Mouse (Mus musculus) hindbrain, embryonic 11.5 days (tissue): ENCODE data around the gene Smg8. TPM values are rescaled to one million over a fixed set of nuclear protein-coding genes. Genes with fewer than 3 reads are reported as not detected.

Experiments used
- ATAC-seq: fragments of 200-750 bp; cut with Nextera tagmentation; 2 replicates; pipeline ENCODE4 v1.8.0; 2017; ENCODE audit warnings: mild to moderate bottlenecking, moderate TSS enrichment, moderate library complexity; ENCODE audit not compliant: low FRiP score
- DNase-seq: peaks from one replicate; pipeline ENCODE4 v3.0.0-alpha.2; 2015; ENCODE audit warnings: low spot score
- H3K27ac ChIP-seq: fragments of 300-500 bp; sonication (generic); 2 replicates; pipeline ENCODE4 v1.5.1; 2014; ENCODE audit warnings: mild to moderate bottlenecking, low read depth, low read length
- H3K27me3 ChIP-seq: fragments of 300-500 bp; sonication (generic); 2 replicates; pipeline ENCODE4 v1.6.1; 2014; ENCODE audit warnings: mild to moderate bottlenecking, low read length, moderate library complexity, mixed read lengths; ENCODE audit not compliant: control insufficient read depth, insufficient read depth
- H3K36me3 ChIP-seq: fragments of 300-500 bp; sonication (generic); 2 replicates; pipeline ENCODE4 v1.6.1; 2014; ENCODE audit warnings: mild to moderate bottlenecking, low read length, moderate library complexity, mixed read lengths; ENCODE audit not compliant: control insufficient read depth, insufficient read depth
- H3K4me1 ChIP-seq: fragments of 300-500 bp; sonication (generic); replicated peaks from 2 replicates; pipeline ENCODE4 v1.6.1; 2014; ENCODE audit warnings: low read length, mixed read lengths; ENCODE audit not compliant: control insufficient read depth, insufficient read depth
- H3K4me2 ChIP-seq: fragments of 300-500 bp; sonication (generic); replicated peaks from 2 replicates; pipeline ENCODE4 v1.6.1; 2014; ENCODE audit warnings: mild to moderate bottlenecking, low read depth, low read length
- H3K4me3 ChIP-seq: fragments of 300-500 bp; sonication (generic); 2 replicates; pipeline ENCODE4 v1.5.1; 2014; ENCODE audit warnings: low read depth, low read length
- H3K9ac ChIP-seq: fragments of 300-500 bp; sonication (generic); 2 replicates; pipeline ENCODE4 v1.6.1; 2014; ENCODE audit warnings: low read depth, low read length
- H3K9me3 ChIP-seq: fragments of 300-500 bp; sonication (generic); 2 replicates; pipeline ENCODE4 v1.6.1; 2016; ENCODE audit warnings: low read length; ENCODE audit not compliant: control insufficient read depth
- WGBS: fragments of 180-500 bp; shearing (Covaris S2); extraction: QIAGEN DNeasy Blood & Tissue Kit; methylation state at CpG from one replicate; pipeline ENCODE4 v1.1.7; 2014; 5-methylcytosine and 5-hydroxymethylcytosine counted together
- polyA plus RNA-seq: library from polyadenylated mRNA; unstranded; fragments of >200 nt; fragmentation: Nextera tagmentation; extraction: Ambion mirVana; gene quantifications from 2 replicates; pipeline ENCODE4 v1.2.1, GENCODE M21; 2014

Smg8 gene
- polyA plus RNA-seq, 1 experiment from 2014 or later, result 29.8 TPM

DNA sequence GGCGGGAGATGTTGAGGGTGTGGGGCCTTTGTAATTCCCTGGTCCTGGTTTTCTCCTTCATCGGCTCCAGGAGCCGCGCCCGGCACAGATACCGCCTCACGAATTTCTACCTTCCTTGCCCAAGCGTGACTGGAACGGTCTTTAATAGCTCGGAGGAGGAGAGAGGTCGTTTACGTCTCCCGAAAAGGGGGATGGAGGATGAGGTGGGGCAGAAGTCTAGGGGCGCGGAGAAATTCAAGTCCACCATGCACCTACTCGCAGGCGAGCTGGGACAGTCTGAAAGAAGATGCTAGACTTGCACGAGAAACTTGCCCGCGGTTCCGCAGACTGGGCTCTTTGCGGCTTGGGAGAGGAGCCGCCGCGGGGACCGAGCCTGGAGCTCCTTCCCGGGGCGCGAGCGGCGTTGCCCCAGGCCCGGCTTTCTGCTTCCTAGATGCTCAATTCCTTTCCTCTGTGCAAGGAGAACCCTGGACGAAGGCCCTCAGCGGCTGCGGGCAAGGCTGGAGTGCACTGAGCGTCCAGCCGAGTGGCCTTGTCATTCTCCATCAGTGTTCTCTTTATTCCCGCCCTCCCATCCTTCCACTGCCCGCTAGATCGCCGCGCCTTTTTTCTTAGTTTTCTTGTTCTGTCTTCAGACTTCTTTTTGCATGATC is 23.1 kb upstream of the Smg8 start:
- ATAC-seq (peak; percentile 10), DNase-seq (peak; percentile 68)
- H3K27me3 ChIP-seq, result no peaks in the 10 kb centered on the region
- 0% methylated on average over 42 of the region's 42 CpGs for WGBS
- peak overlapping the region; percentile 53 for H3K4me2 ChIP-seq
- peak overlapping the region; percentile 91 for H3K27ac ChIP-seq
- H3K4me3 ChIP-seq, result peak overlapping the region; percentile 72
- H3K36me3 ChIP-seq, result no peaks in the 10 kb centered on the region; the same call in 1 of the 2 replicates
- peak overlapping the region; percentile 90 for H3K9ac ChIP-seq
- no peaks in the 10 kb centered on the region for H3K4me1 ChIP-seq
- H3K9me3 ChIP-seq, result no peaks in the 10 kb centered on the region

GRCm38 (mm10) chr11:87108755-87109518 is 22.4 kb upstream of the Smg8 start, which contains the start of gene Ska2:
Ska2 (plus strand) TSS chr11:87109234.
- peak within 1 kb of the TSS; percentile 72 for H3K4me3 ChIP-seq
- H3K4me2 ChIP-seq, result peak within 1 kb of the TSS; percentile 53
- H3K9ac ChIP-seq, result peak within 1 kb of the TSS; percentile 90
- H3K27ac ChIP-seq, result peak within 1 kb of the TSS; percentile 91
- peaks cover 3% of the 10 kb centered on the region; the same call in 1 of the 2 replicates for H3K36me3 ChIP-seq
- ATAC-seq (peak; percentile 100), DNase-seq (peak; percentile 97)
- H3K27me3 ChIP-seq, result no peaks in the 10 kb centered on the region
- H3K4me1 ChIP-seq, result no peaks in the 10 kb centered on the region
- H3K9me3 ChIP-seq, result no peaks in the 10 kb centered on the region
- WGBS, result under 1% methylated on average over 40 of the region's 40 CpGs

DNA sequence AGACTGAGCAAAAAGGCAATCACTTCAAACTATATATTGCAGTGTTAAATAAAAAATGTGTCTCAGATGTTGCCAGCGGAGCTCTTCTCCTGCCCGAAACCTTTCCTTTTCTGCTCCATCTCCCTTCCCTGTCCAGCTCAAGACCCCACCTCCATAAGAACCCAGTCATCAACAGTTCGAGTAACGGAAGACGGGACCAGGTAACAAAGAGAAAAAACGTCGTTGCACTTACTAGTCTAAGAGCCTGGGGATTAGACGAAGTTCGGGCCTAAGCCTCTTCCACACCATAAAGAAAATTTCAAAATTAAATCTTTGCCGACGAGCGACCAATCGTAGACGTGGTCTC is 21.8 kb upstream of the Smg8 start, which contains the start of gene Prr11:
Gene Prr11, minus strand, starts transcription at position 300 of the 346 bp plus-strand sequence.
- no peak; the same call in 1 of the 2 replicates for ATAC-seq
- WGBS, result under 1% methylated on average over 14 of the region's 14 CpGs

GRCm38 (mm10) chr11:87087142-87087541 is 568 bp upstream of the Smg8 start:
- Histone ChIP-seq H3K4me3 (peak overlapping the region; percentile 98), H3K4me1 (peaks cover 4% of the 10 kb centered on the region), H3K9ac (peak overlapping the region; percentile 85; the same call in 1 of the 2 replicates), H3K4me2 (peak overlapping the region; percentile 90), H3K9me3 (no peaks in the 10 kb centered on the region), H3K36me3 (0 out of 2 replicates have a peak, but pooled peaks cover 2% of the 10 kb centered on the region), H3K27ac (no peak overlapping the region), H3K27me3 (no peaks in the 10 kb centered on the region)
- ATAC-seq (no peak), DNase-seq (peak; percentile 10)
- WGBS, result 66% methylated on average over 2 of the region's 2 CpGs

More for the DNA sequence above, 21.8 kb upstream of the Smg8 start, which contains the start of gene Prr11:
- no peak for DNase-seq
- H3K27me3 ChIP-seq, result no peaks in the 10 kb centered on the region
- peak within 1 kb of the TSS; percentile 53 for H3K4me2 ChIP-seq
- H3K9ac ChIP-seq, result peak within 1 kb of the TSS; percentile 90
- H3K9me3 ChIP-seq, result no peaks in the 10 kb centered on the region
- peaks cover 3% of the 10 kb centered on the region; the same call in 1 of the 2 replicates for H3K36me3 ChIP-seq
- H3K27ac ChIP-seq, result peak within 1 kb of the TSS; percentile 91
- peak within 1 kb of the TSS; percentile 72 for H3K4me3 ChIP-seq
- no peaks in the 10 kb centered on the region for H3K4me1 ChIP-seq

DNA sequence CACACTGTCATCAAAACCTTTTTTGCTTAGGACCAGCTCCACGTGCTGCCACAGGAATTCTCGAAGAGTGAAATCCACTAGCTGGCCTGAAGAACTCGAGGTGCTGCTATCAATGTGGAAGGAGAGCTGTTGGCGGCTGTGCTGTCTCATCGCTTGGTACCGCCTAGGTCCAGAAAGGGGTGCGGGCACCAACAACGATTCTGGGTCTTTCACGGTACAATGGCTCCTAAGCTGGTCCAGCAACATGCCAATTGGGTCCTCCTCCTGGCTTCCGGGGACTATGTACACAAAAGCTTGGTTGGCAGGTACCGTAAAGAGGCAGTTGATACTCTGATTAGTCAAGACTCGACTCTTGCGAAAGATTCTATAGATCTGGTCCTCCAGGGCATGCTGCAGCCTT is 1.1 kb downstream of the Smg8 start:
- 91% methylated on average over 13 of the region's 13 CpGs for WGBS
- DNase-seq (no peak), ATAC-seq (no peak)
- Histone ChIP-seq H3K4me3 (peak overlapping the region; percentile 98), H3K4me2 (peak overlapping the region; percentile 90), H3K27me3 (no peaks in the 10 kb centered on the region), H3K9ac (no peak overlapping the region), H3K27ac (no peak overlapping the region), H3K9me3 (no peaks in the 10 kb centered on the region), H3K4me1 (peaks cover 4% of the 10 kb centered on the region), H3K36me3 (peaks cover 8% of the 10 kb centered on the region; the same call in 1 of the 2 replicates)

- H3K4me3 ChIP-seq, result no peak overlapping the region
- DNase-seq, result no peak
- peaks cover 15% of the 10 kb centered on the region for H3K36me3 ChIP-seq
- ATAC-seq, result no peak
- no peak overlapping the region for H3K9ac ChIP-seq
- H3K4me2 ChIP-seq, result no peak overlapping the region
- WGBS, result 88% methylated on average over 1 of the region's 1 CpGs
- no peaks in the 10 kb centered on the region for H3K9me3 ChIP-seq
- no peaks in the 10 kb centered on the region for H3K27me3 ChIP-seq
- peaks cover 4% of the 10 kb centered on the region for H3K4me1 ChIP-seq
- H3K27ac ChIP-seq, result no peak overlapping the region
Observed at GRCm38 (mm10) chr11:87083712-87084111, 2.9 kb downstream of the Smg8 start.

GRCm38 (mm10) chr11:87073866-87074440 is 12.6 kb downstream of the Smg8 start, which contains the start of gene Gdpd1:
Gdpd1 (minus strand) TSS chr11:87074062.
- DNase-seq, result peak; percentile 95
- H3K27me3 ChIP-seq, result no peaks in the 10 kb centered on the region
- peak within 1 kb of the TSS; percentile 76 for H3K4me3 ChIP-seq
- H3K4me2 ChIP-seq, result peak within 1 kb of the TSS; percentile 65
- no peaks in the 10 kb centered on the region; the same call in 1 of the 2 replicates for H3K4me1 ChIP-seq
- H3K27ac ChIP-seq, result peak within 1 kb of the TSS; percentile 98
- 1% methylated on average over 43 of the region's 43 CpGs for WGBS
- no peaks in the 10 kb centered on the region for H3K36me3 ChIP-seq
- peak; percentile 96 for ATAC-seq
- H3K9me3 ChIP-seq, result no peaks in the 10 kb centered on the region
- peak within 1 kb of the TSS; percentile 95 for H3K9ac ChIP-seq

DNA sequence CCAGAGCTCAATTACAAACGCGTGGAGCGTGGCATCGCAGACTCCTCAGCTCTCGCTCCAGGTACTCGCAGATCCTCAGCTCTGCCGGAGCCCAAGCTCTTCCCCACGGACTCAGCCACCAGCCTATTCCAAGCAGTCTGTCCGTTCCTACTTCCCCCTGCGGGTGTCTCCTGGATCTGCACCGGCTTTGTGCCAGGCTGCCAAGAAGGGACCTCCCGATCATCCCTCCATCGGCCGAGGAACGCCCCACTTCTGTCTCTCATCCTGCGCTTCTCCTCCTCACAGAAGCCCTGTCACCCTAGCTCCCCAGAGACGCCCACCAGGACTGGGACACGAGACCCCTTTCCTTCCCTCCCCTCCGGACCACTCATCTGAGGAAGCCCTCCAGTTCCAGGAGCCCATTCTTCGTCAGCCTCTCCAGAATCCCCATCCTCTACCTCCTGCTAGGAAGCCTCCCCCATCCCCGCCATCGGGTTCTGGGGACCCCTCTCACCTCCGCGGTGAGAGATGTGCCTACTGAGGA is 13.2 kb downstream of the Smg8 start:
- Histone ChIP-seq H3K4me2 (peak overlapping the region; percentile 65), H3K27ac (peak overlapping the region; percentile 98), H3K4me3 (peak overlapping the region; percentile 76), H3K4me1 (no peaks in the 10 kb centered on the region; the same call in 1 of the 2 replicates), H3K27me3 (no peaks in the 10 kb centered on the region), H3K36me3 (no peaks in the 10 kb centered on the region), H3K9ac (peak overlapping the region; percentile 95), H3K9me3 (no peaks in the 10 kb centered on the region)
- 1% methylated on average over 24 of the region's 24 CpGs for WGBS
- ATAC-seq, result peak; percentile 73
- DNase-seq, result peak; percentile 80
